Mouse (Mus musculus): Measurements from ENCODE around the gene Carns1. TPM values are rescaled to one million over a fixed set of nuclear protein-coding genes. Genes with fewer than 3 reads are reported as not detected.
A peak's percentile ranks its signal among the peaks of the same experiment; 100 is the strongest.
"Not testable (repeated sequence)": the region's sequence is repeated elsewhere in the genome, so short reads cannot be mapped to it uniquely, and the experiment has no call there.

Gene Carns1
- polyA plus RNA-seq, 1 experiment = 2.5 TPM

DNA sequence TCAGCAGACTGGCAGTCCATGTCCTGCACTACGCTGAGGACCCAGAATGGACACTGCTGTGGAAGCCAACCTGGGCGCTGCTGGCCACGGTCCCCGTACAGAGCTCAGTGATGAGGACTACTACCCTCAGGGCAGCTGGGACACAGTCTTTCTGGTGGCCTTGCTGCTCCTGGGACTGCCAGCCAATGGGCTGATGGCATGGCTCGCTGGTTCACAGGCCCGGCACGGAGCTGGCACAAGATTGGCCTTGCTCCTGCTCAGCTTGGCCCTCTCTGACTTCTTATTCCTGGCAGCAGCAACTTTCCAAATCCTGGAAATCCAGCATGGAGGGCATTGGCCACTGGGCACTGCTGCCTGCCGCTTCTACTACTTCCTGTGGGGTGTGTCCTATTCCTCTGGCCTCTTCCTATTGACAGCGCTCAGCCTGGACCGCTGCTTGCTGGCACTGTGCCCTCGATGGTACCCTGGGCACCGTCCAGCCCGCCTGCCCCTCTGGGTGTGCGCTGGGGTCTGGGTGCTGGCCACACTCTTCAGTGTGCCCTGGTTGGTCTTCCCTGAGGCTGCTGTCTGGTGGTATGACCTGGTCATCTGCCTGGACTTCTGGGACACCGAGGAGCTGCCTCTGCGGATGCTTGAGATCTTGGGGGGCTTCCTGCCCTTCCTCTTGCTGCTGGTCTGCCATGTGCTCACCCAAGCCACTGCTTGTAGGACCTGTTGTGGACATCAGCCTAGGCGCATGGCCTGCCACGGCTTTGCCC lies 32.7 kb downstream of the Carns1 start:
- no peak overlapping the region for H3K4me3 ChIP-seq (ENCODE audit: control insufficient read depth, low read depth, low read length)
- H3K27ac ChIP-seq (ENCODE audit: control insufficient read depth, insufficient read depth, low read depth, low read length) = no peak overlapping the region
- no peaks in the 10 kb centered on the region for H3K36me3 ChIP-seq (ENCODE audit: control insufficient read depth, insufficient read depth, low read length)
- H3K4me1 ChIP-seq (ENCODE audit: control insufficient read depth, insufficient read depth, low read length) = peaks cover 7% of the 10 kb centered on the region
- TF ChIP-seq CTCF (IDR thresholded peaks at IDR 0.05; ENCODE audit: control insufficient read depth, insufficient read depth, insufficient replicate concordance, low read depth, low read length) = no peak
- no peak for TF ChIP-seq POLR2A (IDR thresholded peaks at IDR 0.05; ENCODE audit: control insufficient read depth, low read depth, low read length)
- H3K27me3 ChIP-seq (ENCODE audit: control insufficient read depth, insufficient read depth, low read length) = no peaks in the 10 kb centered on the region

GRCm38 (mm10) chr19:4140147-4140546 lies 35.1 kb downstream of the Carns1 start:
- Histone ChIP-seq H3K27ac (ENCODE audit: control insufficient read depth, insufficient read depth, low read depth, low read length) (no peak overlapping the region), H3K4me1 (ENCODE audit: control insufficient read depth, insufficient read depth, low read length) (no peaks in the 10 kb centered on the region), H3K4me3 (ENCODE audit: control insufficient read depth, low read depth, low read length) (no peak overlapping the region), H3K27me3 (ENCODE audit: control insufficient read depth, insufficient read depth, low read length) (no peaks in the 10 kb centered on the region), H3K36me3 (ENCODE audit: control insufficient read depth, insufficient read depth, low read length) (no peaks in the 10 kb centered on the region)
- no peak for TF ChIP-seq POLR2A (IDR thresholded peaks at IDR 0.05; ENCODE audit: control insufficient read depth, low read depth, low read length)
- no peak for TF ChIP-seq CTCF (IDR thresholded peaks at IDR 0.05; ENCODE audit: control insufficient read depth, insufficient read depth, insufficient replicate concordance, low read depth, low read length)

DNA sequence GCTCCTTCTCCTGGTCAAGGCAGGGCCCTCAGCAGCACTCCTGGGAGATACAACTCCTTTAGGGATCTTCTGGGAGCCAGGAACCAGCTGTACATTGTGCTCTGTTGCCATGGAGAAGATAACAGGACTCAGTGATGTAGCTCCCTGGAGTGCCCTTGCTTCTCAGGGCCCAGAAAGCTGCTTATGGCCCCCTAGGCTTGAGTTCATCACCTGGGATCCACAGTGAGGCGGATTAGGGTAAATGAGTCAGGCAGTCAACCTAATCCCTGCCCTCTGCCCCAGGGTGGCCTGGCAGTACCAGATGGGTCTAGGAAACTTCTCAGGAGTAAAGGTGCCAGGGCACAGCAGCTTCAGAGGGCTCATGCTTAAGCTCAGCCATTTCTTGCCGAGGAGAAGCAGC lies 35.8 kb downstream of the Carns1 start, which contains the start of gene Gpr152:
Gene Gpr152, plus strand, starts transcription at position 342 of the 400 bp plus-strand sequence.
- no peak within 1 kb of the TSS for H3K27ac ChIP-seq (ENCODE audit: control insufficient read depth, insufficient read depth, low read depth, low read length)

GRCm38 (mm10) chr19:4137913-4138312 lies 37.4 kb downstream of the Carns1 start:
- Histone ChIP-seq H3K4me1 (ENCODE audit: control insufficient read depth, insufficient read depth, low read length) (no peaks in the 10 kb centered on the region), H3K27me3 (ENCODE audit: control insufficient read depth, insufficient read depth, low read length) (no peaks in the 10 kb centered on the region), H3K27ac (ENCODE audit: control insufficient read depth, insufficient read depth, low read depth, low read length) (no peak overlapping the region), H3K4me3 (ENCODE audit: control insufficient read depth, low read depth, low read length) (no peak overlapping the region), H3K36me3 (ENCODE audit: control insufficient read depth, insufficient read depth, low read length) (no peaks in the 10 kb centered on the region)
- no peak for TF ChIP-seq POLR2A (IDR thresholded peaks at IDR 0.05; ENCODE audit: control insufficient read depth, low read depth, low read length)
- no peak for TF ChIP-seq CTCF (IDR thresholded peaks at IDR 0.05; ENCODE audit: control insufficient read depth, insufficient read depth, insufficient replicate concordance, low read depth, low read length)

More for the DNA sequence above, 35.8 kb downstream of the Carns1 start, which contains the start of gene Gpr152:
- no peak within 1 kb of the TSS for H3K4me3 ChIP-seq (ENCODE audit: control insufficient read depth, low read depth, low read length)
- no peaks in the 10 kb centered on the region for H3K4me1 ChIP-seq (ENCODE audit: control insufficient read depth, insufficient read depth, low read length)
- H3K36me3 ChIP-seq (ENCODE audit: control insufficient read depth, insufficient read depth, low read length) = no peaks in the 10 kb centered on the region
- H3K27me3 ChIP-seq (ENCODE audit: control insufficient read depth, insufficient read depth, low read length) = no peaks in the 10 kb centered on the region
- TF ChIP-seq CTCF (IDR thresholded peaks at IDR 0.05; ENCODE audit: control insufficient read depth, insufficient read depth, insufficient replicate concordance, low read depth, low read length) (no peak), POLR2A (IDR thresholded peaks at IDR 0.05; ENCODE audit: control insufficient read depth, low read depth, low read length) (no peak)

DNA sequence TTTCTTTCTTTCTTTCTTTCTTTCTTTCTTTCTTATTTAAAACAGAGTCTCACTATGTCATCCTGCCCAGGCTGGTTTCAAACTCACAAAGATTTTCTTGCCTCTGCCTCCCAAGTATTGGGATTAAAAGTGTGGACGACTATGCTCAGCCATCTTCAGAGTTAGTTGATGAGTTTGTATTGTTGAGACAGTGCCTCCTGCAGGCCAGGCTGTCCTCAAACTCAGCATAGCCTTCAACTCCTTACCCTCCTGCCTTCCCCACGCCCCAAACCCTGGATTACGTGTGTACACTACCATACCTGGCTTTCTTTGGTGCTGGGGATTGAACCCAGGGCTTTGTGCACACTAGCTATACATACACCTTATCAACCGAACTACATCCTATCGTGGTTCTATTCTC lies 38.8 kb downstream of the Carns1 start:
- H3K36me3 ChIP-seq (ENCODE audit: control insufficient read depth, insufficient read depth, low read length) = no peaks in the 10 kb centered on the region
- H3K4me3 ChIP-seq (ENCODE audit: control insufficient read depth, low read depth, low read length) = no peak overlapping the region
- no peaks in the 10 kb centered on the region for H3K4me1 ChIP-seq (ENCODE audit: control insufficient read depth, insufficient read depth, low read length)
- no peak overlapping the region for H3K27ac ChIP-seq (ENCODE audit: control insufficient read depth, insufficient read depth, low read depth, low read length)
- H3K27me3 ChIP-seq (ENCODE audit: control insufficient read depth, insufficient read depth, low read length) = no peaks in the 10 kb centered on the region
- no peak for TF ChIP-seq POLR2A (IDR thresholded peaks at IDR 0.05; ENCODE audit: control insufficient read depth, low read depth, low read length)
- no peak for TF ChIP-seq CTCF (IDR thresholded peaks at IDR 0.05; ENCODE audit: control insufficient read depth, insufficient read depth, insufficient replicate concordance, low read depth, low read length)

DNA sequence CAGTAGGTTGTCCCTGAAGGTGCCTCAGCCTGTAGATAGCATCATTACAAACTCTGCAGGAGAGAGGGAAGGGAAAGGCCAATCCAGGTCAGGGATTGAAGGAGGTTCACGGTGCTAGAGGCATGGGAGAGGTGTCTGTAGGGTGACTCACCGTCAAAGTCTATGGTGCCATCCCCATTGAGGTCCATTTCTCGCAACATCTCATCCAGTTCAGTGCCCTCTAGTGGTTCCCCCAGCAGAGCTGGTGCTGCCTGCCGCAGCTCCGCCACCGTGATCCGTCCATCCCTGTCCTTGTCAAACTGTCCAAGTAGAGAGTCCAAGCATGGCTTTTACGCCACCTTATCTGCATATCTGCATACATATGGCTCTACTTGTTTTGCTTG lies 39.3 kb downstream of the Carns1 start:
- H3K4me1 ChIP-seq (ENCODE audit: control insufficient read depth, insufficient read depth, low read length); H3K27ac ChIP-seq (ENCODE audit: control insufficient read depth, insufficient read depth, low read depth, low read length); H3K27me3 ChIP-seq (ENCODE audit: control insufficient read depth, insufficient read depth, low read length); H3K4me3 ChIP-seq (ENCODE audit: control insufficient read depth, low read depth, low read length); H3K36me3 ChIP-seq (ENCODE audit: control insufficient read depth, insufficient read depth, low read length): not testable (repeated sequence)
- peak; percentile 15; the same call in 1 of the 2 replicates for TF ChIP-seq CTCF (IDR thresholded peaks at IDR 0.05; ENCODE audit: control insufficient read depth, insufficient read depth, insufficient replicate concordance, low read depth, low read length)

DNA sequence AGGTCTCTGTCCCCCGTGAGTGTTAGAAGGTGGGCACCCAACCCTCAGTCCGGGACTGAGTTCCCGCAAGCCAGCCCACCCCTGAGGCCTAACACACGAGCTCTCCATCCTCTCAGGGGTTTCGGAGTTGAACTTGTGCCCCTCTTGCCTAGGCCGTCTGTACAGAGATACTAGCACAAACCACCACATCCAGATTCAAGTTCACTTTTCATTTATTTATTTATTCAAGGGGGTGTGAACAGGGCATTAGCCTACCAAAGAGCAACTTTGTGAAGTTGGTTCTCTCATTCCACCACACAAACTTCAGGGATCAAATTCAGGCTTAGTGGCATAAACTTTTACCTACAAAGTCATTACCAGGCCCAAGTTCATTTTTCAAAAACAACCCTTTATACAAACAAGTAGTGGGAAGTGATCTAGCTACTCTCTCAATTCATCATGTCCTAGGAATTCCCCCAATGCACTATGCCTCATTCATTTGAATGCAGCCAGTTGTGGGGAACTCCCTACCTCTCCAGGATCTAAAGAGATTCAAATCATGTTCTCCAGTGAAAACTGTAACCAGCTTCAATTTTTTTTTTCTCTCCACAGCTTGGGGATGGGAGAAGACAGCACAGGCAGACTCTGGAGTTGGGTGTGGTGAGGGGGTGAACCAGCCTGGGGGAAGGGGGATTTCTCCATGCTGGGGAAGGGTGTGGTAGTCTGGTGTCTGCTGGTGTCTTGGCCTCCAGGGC lies 39.9 kb downstream of the Carns1 start:
- not testable (repeated sequence) for H3K27ac ChIP-seq (ENCODE audit: control insufficient read depth, insufficient read depth, low read depth, low read length)

More for the DNA sequence above, 39.9 kb downstream of the Carns1 start:
- not testable (repeated sequence) for H3K36me3 ChIP-seq (ENCODE audit: control insufficient read depth, insufficient read depth, low read length); H3K27me3 ChIP-seq (ENCODE audit: control insufficient read depth, insufficient read depth, low read length); H3K4me1 ChIP-seq (ENCODE audit: control insufficient read depth, insufficient read depth, low read length); H3K4me3 ChIP-seq (ENCODE audit: control insufficient read depth, low read depth, low read length)

Data from testis, adult 2 months (tissue).